Mouse (Mus musculus): Measurements from ENCODE around the gene Snap25.

DNA sequence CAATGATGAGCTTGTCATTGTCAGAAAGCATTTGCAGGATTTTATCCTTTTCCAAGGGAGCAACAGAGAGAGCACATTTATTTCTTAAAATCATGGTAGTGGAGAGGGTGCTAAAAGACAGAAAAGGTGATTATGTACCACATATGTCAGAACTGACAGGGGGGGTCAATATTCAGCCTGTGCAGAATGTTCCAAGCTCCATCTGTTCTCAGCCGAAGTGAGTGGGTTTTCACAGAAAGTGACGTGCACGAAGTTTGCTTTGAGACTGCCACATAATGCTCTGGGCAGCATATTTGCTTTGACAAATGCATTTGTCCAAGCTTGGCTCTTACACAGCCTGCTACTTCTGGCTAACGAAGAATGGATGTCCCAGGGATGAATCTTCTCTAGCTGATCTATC lies 71.1 kb downstream of the Snap25 start:
- TF ChIP-seq CTCF (IDR thresholded peaks at IDR 0.05; ENCODE audit: low read depth), result no peak
- TF ChIP-seq EP300 (IDR thresholded peaks at IDR 0.05; ENCODE audit: low read depth), result no peak
